Mouse (Mus musculus) cortical plate, adult 2 months (tissue): ENCODE measurements around the gene Slc22a17.
A peak's percentile ranks its signal among the peaks of the same experiment; 100 is the strongest.

Experiments
- CTCF ChIP-seq: fragments of 200-500 bp; IDR thresholded peaks from 2 replicates; pipeline ENCODE4 v1.5.1; 2011; ENCODE audit warnings: mild to moderate bottlenecking, control low read depth, low read length; ENCODE audit not compliant: insufficient read depth; ENCODE audit errors: extremely low read depth
- POLR2A ChIP-seq: fragments of 200-500 bp; IDR thresholded peaks from 2 replicates; pipeline ENCODE4 v1.6.1; 2011; ENCODE audit warnings: mild to moderate bottlenecking, low read length, control low read depth; ENCODE audit not compliant: insufficient read depth; ENCODE audit errors: extremely low read depth

DNA sequence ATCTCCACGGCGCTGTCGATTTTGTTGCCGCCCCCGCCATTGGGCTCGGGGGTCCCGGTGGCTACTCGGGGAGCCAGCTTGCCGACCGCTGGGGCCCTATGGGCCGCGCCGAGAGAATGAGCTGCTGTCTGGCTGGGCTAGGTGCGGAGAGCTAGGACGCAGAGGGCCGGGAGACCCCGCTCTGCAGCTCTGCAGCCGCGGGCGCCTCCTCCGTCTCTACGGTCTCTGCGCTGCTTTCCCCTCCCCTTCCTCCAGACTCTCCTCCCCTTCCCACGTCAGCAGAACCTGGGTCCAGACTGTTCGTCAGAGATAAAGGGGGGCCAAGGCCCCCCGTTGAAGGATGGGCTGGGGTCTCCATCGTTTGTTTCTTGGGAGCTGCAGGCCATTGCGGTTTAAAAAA, at the start of gene Slc22a17:
- no peak for TF ChIP-seq CTCF
- peak; percentile 99 for TF ChIP-seq POLR2A
